Mouse (Mus musculus) right cerebral cortex, postnatal 36 days (tissue): ENCODE data around the gene Gm48552.

ENCODE experiments used
- DNase-seq, 2 experiments: peaks; one replicate each; pipeline ENCODE4 v3.0.0; 2022; ENCODE audit warnings: low spot score in 2 of 2, mixed read lengths in 1 of 2

Gene Gm48552

GRCm38 (mm10) chr10:81387716-81388115 lies 1.1 kb upstream of the Gm48552 start:
- no peak for DNase-seq

- no peak for DNase-seq
These were observed 568 bp downstream of the Gm48552 start for GRCm38 (mm10) chr10:81389373-81389772.

GRCm38 (mm10) chr10:81389801-81390677 lies 1.2 kb downstream of the Gm48552 start:
- DNase-seq, result no peak

GRCm38 (mm10) chr10:81390678-81390965 lies 1.8 kb downstream of the Gm48552 start:
- no peak for DNase-seq

GRCm38 (mm10) chr10:81392270-81392669 lies 3.5 kb downstream of the Gm48552 start:
- no peak for DNase-seq

- no peak for DNase-seq
These were observed 4.0 kb downstream of the Gm48552 start, which contains the start of gene Smim24 for GRCm38 (mm10) chr10:81392781-81393185. Gene Smim24, plus strand, starts transcription at chr10:81393051.

- no peak for DNase-seq
These were observed 4.8 kb downstream of the Gm48552 start for GRCm38 (mm10) chr10:81393456-81394063.

GRCm38 (mm10) chr10:81395127-81395526 lies 6.3 kb downstream of the Gm48552 start:
- no peak for DNase-seq

- DNase-seq, result no peak
These were observed 7.1 kb downstream of the Gm48552 start for GRCm38 (mm10) chr10:81395865-81396264.

GRCm38 (mm10) chr10:81396749-81397148 lies 7.9 kb downstream of the Gm48552 start:
- DNase-seq, result no peak

- DNase-seq, result no peak
These were observed 10.5 kb downstream of the Gm48552 start for GRCm38 (mm10) chr10:81399296-81399695.

- DNase-seq, result no peak
These were observed 11.0 kb downstream of the Gm48552 start for GRCm38 (mm10) chr10:81399798-81400308.

- DNase-seq, result no peak
These were observed 11.8 kb downstream of the Gm48552 start for GRCm38 (mm10) chr10:81400371-81401204.

GRCm38 (mm10) chr10:81401205-81401520 lies 12.4 kb downstream of the Gm48552 start:
- DNase-seq, result no peak

GRCm38 (mm10) chr10:81401521-81402226 lies 12.9 kb downstream of the Gm48552 start:
- DNase-seq, result peak in 1 of 2 experiments; percentile 50

- no peak for DNase-seq
These were observed 13.5 kb downstream of the Gm48552 start for GRCm38 (mm10) chr10:81402227-81402765.

GRCm38 (mm10) chr10:81403511-81403910 lies 14.7 kb downstream of the Gm48552 start:
- DNase-seq, result no peak

GRCm38 (mm10) chr10:81404082-81404481 lies 15.3 kb downstream of the Gm48552 start:
- DNase-seq, result no peak

- DNase-seq, result no peak
These were observed 15.9 kb downstream of the Gm48552 start for GRCm38 (mm10) chr10:81404720-81405119.

GRCm38 (mm10) chr10:81405588-81406201 lies 16.9 kb downstream of the Gm48552 start:
- no peak for DNase-seq
